Mouse (Mus musculus) lung, adult 10 weeks (tissue): ENCODE results near the gene Ppp1r17. TPM values are rescaled to one million over a fixed set of nuclear protein-coding genes. Genes with fewer than 3 reads are reported as not detected.

Experiments used
- polyA plus RNA-seq: library from polyadenylated mRNA; stranded (reverse); fragments of 350-450 nt; fragmentation: Illumina TruSeq; extraction: RNeasy Lipid Tissue Mini Kit (QIAGEN cat#74804); gene quantifications from one replicate; pipeline ENCODE4 v1.2.3, GENCODE M21; 2014; ENCODE audit warnings: low read depth, low replicate concordance; ENCODE audit not compliant: insufficient read depth

Gene Ppp1r17
- polyA plus RNA-seq: not detected

DNA sequence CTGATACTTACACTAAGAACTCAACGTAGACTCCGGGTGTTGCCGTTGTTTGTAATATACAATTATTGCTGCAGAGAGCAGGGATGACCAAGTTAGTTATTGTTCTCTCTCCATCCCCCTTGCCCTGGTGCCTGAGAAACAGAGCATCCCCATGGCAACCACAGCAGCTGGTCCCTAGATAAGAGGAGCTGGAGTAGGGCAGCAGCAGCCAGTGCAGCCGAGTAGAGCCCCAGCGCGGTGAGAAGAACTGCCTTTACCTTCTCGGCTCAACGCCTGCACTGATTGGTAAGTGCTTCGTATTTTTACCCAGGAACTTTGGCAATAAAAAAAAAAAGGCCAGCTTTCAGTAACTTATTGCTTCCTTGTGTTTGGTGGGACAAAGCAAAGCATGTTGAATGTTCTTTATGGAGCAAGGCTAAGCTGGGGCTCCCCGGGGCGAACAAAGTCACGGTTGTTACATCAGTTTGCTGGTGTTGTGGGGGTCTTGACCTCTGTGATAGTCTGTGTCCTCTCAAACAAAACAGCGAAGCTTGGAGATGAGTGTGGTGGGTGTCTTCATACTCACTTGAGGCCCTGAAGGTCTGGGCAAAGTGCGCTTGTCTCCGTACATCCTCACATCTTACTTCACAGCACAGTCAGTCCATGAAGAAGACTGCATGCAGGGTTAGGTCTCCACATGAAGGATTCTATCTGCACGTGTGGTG, at the start of gene Ppp1r17:
Gene Ppp1r17, plus strand, starts transcription at position 207 of the 704 bp plus-strand sequence.

Other genes starting within 250 kb of the Ppp1r17 start
- 3.4 TPM for gene Itprid1, start 180.6 kb upstream of the Ppp1r17 start, polyA plus RNA-seq